Mouse (Mus musculus): ENCODE results near the gene Wdr89.
A peak's percentile ranks its signal among the peaks of the same experiment; 100 is the strongest.

DNA sequence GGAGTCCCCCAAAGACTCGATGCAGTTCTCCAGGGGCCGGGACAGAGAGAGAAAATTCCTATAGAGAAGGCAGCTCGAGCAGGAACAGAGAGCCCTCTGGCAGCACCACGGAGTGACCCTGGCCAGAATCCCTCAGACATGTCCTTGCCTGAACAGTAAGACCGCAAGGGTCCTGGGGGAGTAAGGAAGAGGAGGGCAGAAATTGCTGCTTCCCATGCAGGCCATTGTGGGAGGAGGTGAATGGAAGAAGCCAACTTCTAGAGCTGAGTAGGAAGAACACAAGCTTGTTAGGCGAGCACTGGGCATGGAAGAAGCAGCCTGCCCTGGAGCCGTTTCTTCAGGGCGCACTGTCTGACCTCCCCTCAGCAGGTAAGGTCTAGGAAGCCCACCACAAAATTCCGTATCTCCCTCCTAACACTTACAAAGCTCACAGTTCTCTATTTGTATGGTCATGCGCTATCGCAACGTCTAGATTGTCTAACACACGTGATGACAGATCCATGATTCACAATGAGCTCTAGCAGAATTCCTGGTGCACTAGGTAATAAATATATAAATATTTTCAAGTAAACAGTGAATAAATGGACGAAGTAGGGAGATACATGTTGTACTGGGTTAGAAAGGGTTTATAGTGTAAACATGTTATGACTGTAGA lies 32.9 kb upstream of the Wdr89 start:
- TF ChIP-seq POLR2A (IDR thresholded peaks at IDR 0.05; ENCODE audit: insufficient read length, low read depth) = no peak
- TF ChIP-seq E2F4 (IDR thresholded peaks at IDR 0.05; ENCODE audit: insufficient read depth) = no peak
- no peak for TF ChIP-seq MAX (IDR thresholded peaks at IDR 0.05; ENCODE audit: low read depth)
- TF ChIP-seq TCF12 (IDR thresholded peaks at IDR 0.05; ENCODE audit: insufficient read depth, poor library complexity, severe bottlenecking) = no peak
- TF ChIP-seq MYOD1 (IDR thresholded peaks at IDR 0.05; ENCODE audit: control insufficient read depth in 1 of 3, insufficient read length in 2 of 3, low read depth in 2 of 3) = no peak
- no peak for TF ChIP-seq POLR2AphosphoS2 (IDR thresholded peaks at IDR 0.05; ENCODE audit: insufficient read length, low read depth)
- TF ChIP-seq USF1 (IDR thresholded peaks at IDR 0.05; ENCODE audit: low read depth) = peak; percentile 75
- TF ChIP-seq REST (IDR thresholded peaks at IDR 0.05; ENCODE audit: insufficient read depth, insufficient read length) = no peak

Data from myocyte (in vitro differentiated cells).